Mouse (Mus musculus): Measurements from ENCODE around the gene Syvn1. TPM values are rescaled to one million over a fixed set of nuclear protein-coding genes. Genes with fewer than 3 reads are reported as not detected.

Syvn1 gene
- total RNA-seq, 2 experiments from 2014 or later, result 16.8 to 29.3 TPM

Other genes starting within 250 kb of the Syvn1 start
- 3.6 and 9.2 TPM in 2 replicates for gene Frmd8, start 171.3 kb upstream of the Syvn1 start, total RNA-seq (2015; ENCODE audit: low replicate concordance)
- 4.2 and 6.0 TPM in 2 replicates for gene Frmd8, start 171.3 kb upstream of the Syvn1 start, total RNA-seq (2017; ENCODE audit: low replicate concordance)
- gene Slc25a45, start 168.8 kb upstream of the Syvn1 start, total RNA-seq (2015; ENCODE audit: low replicate concordance), result 2.9 and 8.8 TPM in 2 replicates
- 7.2 and 7.8 TPM in 2 replicates for gene Slc25a45, start 168.8 kb upstream of the Syvn1 start, total RNA-seq (2017; ENCODE audit: low replicate concordance)
- gene Tigd3, start 152.4 kb upstream of the Syvn1 start, total RNA-seq (2015; ENCODE audit: low replicate concordance), result 3.8 and 4.7 TPM in 2 replicates
- gene Tigd3, start 152.4 kb upstream of the Syvn1 start, total RNA-seq (2017; ENCODE audit: low replicate concordance), result 8.2 and 9.4 TPM in 2 replicates
- gene Dpf2, start 133.6 kb upstream of the Syvn1 start, total RNA-seq (2015; ENCODE audit: low replicate concordance), result 25.9 and 71.7 TPM in 2 replicates
- gene Dpf2, start 133.6 kb upstream of the Syvn1 start, total RNA-seq (2017; ENCODE audit: low replicate concordance), result 43.9 and 168 TPM in 2 replicates
- gene Cdc42ep2, start 121.8 kb upstream of the Syvn1 start, total RNA-seq (2015; ENCODE audit: low replicate concordance), result 0.72 TPM in 1 of 2 replicates, not detected in the other
- not detected in 2 replicates for gene Cdc42ep2, start 121.8 kb upstream of the Syvn1 start, total RNA-seq (2017; ENCODE audit: low replicate concordance)
- gene Pola2, start 82.4 kb upstream of the Syvn1 start, total RNA-seq (2015; ENCODE audit: low replicate concordance), result 64.9 and 72.5 TPM in 2 replicates
- gene Pola2, start 82.4 kb upstream of the Syvn1 start, total RNA-seq (2017; ENCODE audit: low replicate concordance), result 55.1 and 71.9 TPM in 2 replicates
- gene Slc22a20, start 60.4 kb upstream of the Syvn1 start, total RNA-seq (2015; ENCODE audit: low replicate concordance), result not detected in 2 replicates
- gene Slc22a20, start 60.4 kb upstream of the Syvn1 start, total RNA-seq (2017; ENCODE audit: low replicate concordance), result not detected in 2 replicates
- gene Capn1, start 30.7 kb upstream of the Syvn1 start, total RNA-seq (2015; ENCODE audit: low replicate concordance), result 38.1 and 49.7 TPM in 2 replicates
- 63.8 and 64.3 TPM in 2 replicates for gene Capn1, start 30.7 kb upstream of the Syvn1 start, total RNA-seq (2017; ENCODE audit: low replicate concordance)
- 27.2 and 31.4 TPM in 2 replicates for gene Mrpl49, start 11.2 kb downstream of the Syvn1 start, total RNA-seq (2015; ENCODE audit: low replicate concordance)
- gene Mrpl49, start 11.2 kb downstream of the Syvn1 start, total RNA-seq (2017; ENCODE audit: low replicate concordance), result 13.0 and 40.8 TPM in 2 replicates
- gene Fau, start 11.3 kb downstream of the Syvn1 start, total RNA-seq (2015; ENCODE audit: low replicate concordance), result 666 and 864 TPM in 2 replicates
- 450 and 703 TPM in 2 replicates for gene Fau, start 11.3 kb downstream of the Syvn1 start, total RNA-seq (2017; ENCODE audit: low replicate concordance)
- 5.9 and 7.2 TPM in 2 replicates for gene Znhit2, start 14.6 kb downstream of the Syvn1 start, total RNA-seq (2015; ENCODE audit: low replicate concordance)
- 3.0 and 5.7 TPM in 2 replicates for gene Znhit2, start 14.6 kb downstream of the Syvn1 start, total RNA-seq (2017; ENCODE audit: low replicate concordance)
- gene Tm7sf2, start 21.8 kb downstream of the Syvn1 start, total RNA-seq (2015; ENCODE audit: low replicate concordance), result 14.1 TPM in 1 of 2 replicates, not detected in the other
- 1.9 TPM in 1 of 2 replicates, not detected in the other for gene Tm7sf2, start 21.8 kb downstream of the Syvn1 start, total RNA-seq (2017; ENCODE audit: low replicate concordance)
- 17.3 and 30.2 TPM in 2 replicates for gene Vps51, start 30.7 kb downstream of the Syvn1 start, total RNA-seq (2015; ENCODE audit: low replicate concordance)
- gene Vps51, start 30.7 kb downstream of the Syvn1 start, total RNA-seq (2017; ENCODE audit: low replicate concordance), result 10.5 and 10.9 TPM in 2 replicates
- gene Tmem262, start 33.5 kb downstream of the Syvn1 start, total RNA-seq (2015; ENCODE audit: low replicate concordance), result not detected in 2 replicates
- not detected in 2 replicates for gene Tmem262, start 33.5 kb downstream of the Syvn1 start, total RNA-seq (2017; ENCODE audit: low replicate concordance)
- not detected in 2 replicates for gene Gm28374, start 35.7 kb downstream of the Syvn1 start, total RNA-seq (2015; ENCODE audit: low replicate concordance)
- not detected in 2 replicates for gene Gm28374, start 35.7 kb downstream of the Syvn1 start, total RNA-seq (2017; ENCODE audit: low replicate concordance)
- 6.3 and 6.5 TPM in 2 replicates for gene Zfpl1, start 38.4 kb downstream of the Syvn1 start, total RNA-seq (2015; ENCODE audit: low replicate concordance)
- 20.0 and 23.5 TPM in 2 replicates for gene Zfpl1, start 38.4 kb downstream of the Syvn1 start, total RNA-seq (2017; ENCODE audit: low replicate concordance)
- gene Cdca5, start 38.4 kb downstream of the Syvn1 start, total RNA-seq (2015; ENCODE audit: low replicate concordance), result 70.3 and 72.1 TPM in 2 replicates
- gene Cdca5, start 38.4 kb downstream of the Syvn1 start, total RNA-seq (2017; ENCODE audit: low replicate concordance), result 56.7 and 64.8 TPM in 2 replicates
- gene AC131692.1, start 47.8 kb downstream of the Syvn1 start, total RNA-seq (2015; ENCODE audit: low replicate concordance), result 21.4 TPM in 1 of 2 replicates, not detected in the other
- 12.1 and 29.4 TPM in 2 replicates for gene AC131692.1, start 47.8 kb downstream of the Syvn1 start, total RNA-seq (2017; ENCODE audit: low replicate concordance)
- 14.7 and 15.9 TPM in 2 replicates for gene Naaladl1, start 59.2 kb downstream of the Syvn1 start, total RNA-seq (2015; ENCODE audit: low replicate concordance)
- gene Naaladl1, start 59.2 kb downstream of the Syvn1 start, total RNA-seq (2017; ENCODE audit: low replicate concordance), result 6.4 and 9.8 TPM in 2 replicates
- 2.5 and 5.9 TPM in 2 replicates for gene Sac3d1, start 72.1 kb downstream of the Syvn1 start, total RNA-seq (2015; ENCODE audit: low replicate concordance)
- gene Sac3d1, start 72.1 kb downstream of the Syvn1 start, total RNA-seq (2017; ENCODE audit: low replicate concordance), result 4.4 and 4.6 TPM in 2 replicates
- 52.8 and 61.6 TPM in 2 replicates for gene Snx15, start 81.7 kb downstream of the Syvn1 start, total RNA-seq (2015; ENCODE audit: low replicate concordance)
- gene Snx15, start 81.7 kb downstream of the Syvn1 start, total RNA-seq (2017; ENCODE audit: low replicate concordance), result 23.8 and 39.4 TPM in 2 replicates
- gene Batf2, start 94.4 kb downstream of the Syvn1 start, total RNA-seq (2015; ENCODE audit: low replicate concordance), result 2.5 and 7.1 TPM in 2 replicates
- 1.7 TPM in 1 of 2 replicates, not detected in the other for gene Batf2, start 94.4 kb downstream of the Syvn1 start, total RNA-seq (2017; ENCODE audit: low replicate concordance)
- 17.2 and 19.8 TPM in 2 replicates for gene Arl2, start 95.0 kb downstream of the Syvn1 start, total RNA-seq (2015; ENCODE audit: low replicate concordance)
- gene Arl2, start 95.0 kb downstream of the Syvn1 start, total RNA-seq (2017; ENCODE audit: low replicate concordance), result 9.4 and 17.3 TPM in 2 replicates
- gene Majin, start 137.8 kb downstream of the Syvn1 start, total RNA-seq (2015; ENCODE audit: low replicate concordance), result not detected in 2 replicates
- not detected in 2 replicates for gene Majin, start 137.8 kb downstream of the Syvn1 start, total RNA-seq (2017; ENCODE audit: low replicate concordance)
- gene Gpha2, start 179.8 kb downstream of the Syvn1 start, total RNA-seq (2015; ENCODE audit: low replicate concordance), result not detected in 2 replicates
- gene Gpha2, start 179.8 kb downstream of the Syvn1 start, total RNA-seq (2017; ENCODE audit: low replicate concordance), result not detected in 2 replicates
- gene Ppp2r5b, start 189.3 kb downstream of the Syvn1 start, total RNA-seq (2015; ENCODE audit: low replicate concordance), result 52.6 and 79.6 TPM in 2 replicates
- 117 and 224 TPM in 2 replicates for gene Ppp2r5b, start 189.3 kb downstream of the Syvn1 start, total RNA-seq (2017; ENCODE audit: low replicate concordance)
- 13.8 and 18.0 TPM in 2 replicates for gene Atg2a, start 195.1 kb downstream of the Syvn1 start, total RNA-seq (2015; ENCODE audit: low replicate concordance)
- 18.4 and 18.6 TPM in 2 replicates for gene Atg2a, start 195.1 kb downstream of the Syvn1 start, total RNA-seq (2017; ENCODE audit: low replicate concordance)
- 20.1 and 23.4 TPM in 2 replicates for gene Ehd1, start 230.1 kb downstream of the Syvn1 start, total RNA-seq (2015; ENCODE audit: low replicate concordance)
- gene Ehd1, start 230.1 kb downstream of the Syvn1 start, total RNA-seq (2017; ENCODE audit: low replicate concordance), result 17.5 and 30.7 TPM in 2 replicates